In genomic region chr1:120733683-120734082, GRCm38 (mm10) we compare ENCODE assay signal across 21 mouse cellular contexts.
DNase-seq lines count a peak whose midpoint lies in the region; ATAC-seq and TF ChIP-seq lines count a peak whose summit lies in the region.
"Had no signal": no experiment of that assay in that cellular context is flagged by ENCODE, and none has a peak within 500 bp of the region (broad histone marks: within the 10 kb centered on the region; RNA-seq: fewer than 3 reads in every experiment).

No protein-coding gene starts in this region.

- H3K4me1 ChIP-seq in hindbrain, embryonic 13.5 days (replicated peaks) = no peaks in the 10 kb centered on the region
- no peaks in the 10 kb centered on the region for H3K4me1 ChIP-seq in hindbrain, embryonic 10.5 days (replicated peaks)
- H3K4me1 ChIP-seq in hindbrain, postnatal 0 days (ENCODE audit: insufficient read depth, low read length) = no peaks in the 10 kb centered on the region
- H3K4me1 ChIP-seq in hindbrain, embryonic 12.5 days = no peaks in the 10 kb centered on the region
- no peaks in the 10 kb centered on the region for H3K4me1 ChIP-seq in midbrain, embryonic 16.5 days (ENCODE audit: control insufficient read depth, insufficient read depth, low read length)
- H3K4me1 ChIP-seq in midbrain, embryonic 13.5 days (replicated peaks) = no peaks in the 10 kb centered on the region

- 76% methylated on average over 5 of the region's 5 CpGs for WGBS in hindbrain, embryonic 13.5 days
- 85% methylated on average over 5 of the region's 5 CpGs for WGBS in hindbrain, embryonic 10.5 days
- WGBS in hindbrain, postnatal 0 days = 64% methylated on average over 5 of the region's 5 CpGs
- 85% methylated on average over 5 of the region's 5 CpGs for WGBS in hindbrain, embryonic 12.5 days
- WGBS in midbrain, embryonic 16.5 days = 66% methylated on average over 5 of the region's 5 CpGs
- WGBS in midbrain, embryonic 13.5 days = 77% methylated on average over 5 of the region's 5 CpGs

- H3K4me2 ChIP-seq in hindbrain, embryonic 13.5 days = no peak overlapping the region
- no peak overlapping the region for H3K4me2 ChIP-seq in hindbrain, postnatal 0 days (ENCODE audit: low read depth, low read length)
- H3K4me2 ChIP-seq in hindbrain, embryonic 12.5 days (replicated peaks) = no peak overlapping the region
- no peak overlapping the region for H3K4me2 ChIP-seq in midbrain, embryonic 16.5 days (ENCODE audit: low read length)
- H3K4me2 ChIP-seq in midbrain, embryonic 13.5 days (replicated peaks) = no peak overlapping the region
- H3K4me2 ChIP-seq: heart, embryonic 12.5 days; heart, embryonic 15.5 days had no signal

- H3K27ac ChIP-seq in hindbrain, embryonic 13.5 days = no peak overlapping the region
- no peak overlapping the region for H3K27ac ChIP-seq in hindbrain, embryonic 10.5 days
- no peak overlapping the region for H3K27ac ChIP-seq in hindbrain, postnatal 0 days
- H3K27ac ChIP-seq in hindbrain, embryonic 12.5 days = no peak overlapping the region
- no peak overlapping the region for H3K27ac ChIP-seq in midbrain, embryonic 16.5 days (ENCODE audit: low read length)
- H3K27ac ChIP-seq in midbrain, embryonic 13.5 days = no peak overlapping the region
- H3K27ac ChIP-seq: heart, embryonic 15.5 days had no signal

- H3K9me3 ChIP-seq in hindbrain, embryonic 13.5 days = no peaks in the 10 kb centered on the region
- no peaks in the 10 kb centered on the region for H3K9me3 ChIP-seq in hindbrain, embryonic 10.5 days
- H3K9me3 ChIP-seq in hindbrain, postnatal 0 days (ENCODE audit: low read length) = no peaks in the 10 kb centered on the region
- H3K9me3 ChIP-seq in hindbrain, embryonic 12.5 days (replicated peaks) = no peaks in the 10 kb centered on the region
- no peaks in the 10 kb centered on the region for H3K9me3 ChIP-seq in midbrain, embryonic 16.5 days (replicated peaks; ENCODE audit: control insufficient read depth, low read length, poor library complexity, severe bottlenecking)
- no peaks in the 10 kb centered on the region for H3K9me3 ChIP-seq in midbrain, embryonic 13.5 days
- H3K9me3 ChIP-seq: heart, embryonic 12.5 days; heart, embryonic 15.5 days had no signal

- TF ChIP-seq CTCF in hindbrain, postnatal 0 days (IDR thresholded peaks at IDR 0.05; ENCODE audit: low read depth) = no peak

- no peaks in the 10 kb centered on the region for H3K36me3 ChIP-seq in hindbrain, embryonic 13.5 days
- H3K36me3 ChIP-seq in hindbrain, embryonic 10.5 days = no peaks in the 10 kb centered on the region
- no peaks in the 10 kb centered on the region for H3K36me3 ChIP-seq in hindbrain, postnatal 0 days (ENCODE audit: insufficient read depth, low read length)
- no peaks in the 10 kb centered on the region for H3K36me3 ChIP-seq in hindbrain, embryonic 12.5 days
- no peaks in the 10 kb centered on the region for H3K36me3 ChIP-seq in midbrain, embryonic 16.5 days (ENCODE audit: control insufficient read depth, insufficient read depth, low read length)
- no peaks in the 10 kb centered on the region for H3K36me3 ChIP-seq in midbrain, embryonic 13.5 days
- H3K36me3 ChIP-seq: heart, embryonic 12.5 days; heart, embryonic 15.5 days had no signal

- no peaks in the 10 kb centered on the region for H3K27me3 ChIP-seq in hindbrain, embryonic 13.5 days
- H3K27me3 ChIP-seq in hindbrain, embryonic 10.5 days (ENCODE audit: insufficient read depth, poor library complexity, severe bottlenecking) = no peaks in the 10 kb centered on the region
- no peaks in the 10 kb centered on the region for H3K27me3 ChIP-seq in hindbrain, postnatal 0 days (ENCODE audit: insufficient read depth, low read length)
- no peaks in the 10 kb centered on the region for H3K27me3 ChIP-seq in hindbrain, embryonic 12.5 days
- H3K27me3 ChIP-seq in midbrain, embryonic 16.5 days (ENCODE audit: control insufficient read depth, insufficient read depth, low read depth, low read length) = no peaks in the 10 kb centered on the region
- no peaks in the 10 kb centered on the region for H3K27me3 ChIP-seq in midbrain, embryonic 13.5 days
- H3K27me3 ChIP-seq: heart, embryonic 12.5 days; heart, embryonic 15.5 days had no signal

- no peak for DNase-seq in hindbrain, embryonic 10.5 days (ENCODE audit: low spot score)
- peak; percentile 18 for DNase-seq in hindbrain, postnatal 0 days (ENCODE audit: low spot score)
- DNase-seq: adrenal gland, adult 2 months; adrenal gland, postnatal 14 days; cerebellum, adult 11 months; cerebellum, adult 2 months; cerebellum, adult 9-11 months; cerebellum, postnatal 25 days; gastrocnemius, postnatal 25 days; heart, adult 18-20 months; heart, postnatal 10 days; heart, postnatal 36 days had no signal

- no peak overlapping the region for H3K4me3 ChIP-seq in hindbrain, embryonic 13.5 days
- H3K4me3 ChIP-seq in hindbrain, embryonic 10.5 days = no peak overlapping the region
- no peak overlapping the region for H3K4me3 ChIP-seq in hindbrain, postnatal 0 days (ENCODE audit: low read length)
- H3K4me3 ChIP-seq in hindbrain, embryonic 12.5 days = no peak overlapping the region
- no peak overlapping the region for H3K4me3 ChIP-seq in midbrain, embryonic 16.5 days (ENCODE audit: low read depth, low read length)
- no peak overlapping the region for H3K4me3 ChIP-seq in midbrain, embryonic 13.5 days (replicated peaks)
- H3K4me3 ChIP-seq: heart, embryonic 12.5 days; heart, embryonic 15.5 days had no signal

- no peak overlapping the region for H3K9ac ChIP-seq in hindbrain, embryonic 13.5 days
- H3K9ac ChIP-seq in hindbrain, postnatal 0 days (replicated peaks; ENCODE audit: low read length) = no peak overlapping the region
- H3K9ac ChIP-seq in hindbrain, embryonic 12.5 days = no peak overlapping the region
- H3K9ac ChIP-seq in midbrain, embryonic 16.5 days (ENCODE audit: low read depth, low read length) = no peak overlapping the region
- no peak overlapping the region for H3K9ac ChIP-seq in midbrain, embryonic 13.5 days (replicated peaks)
- H3K9ac ChIP-seq: heart, embryonic 12.5 days; heart, embryonic 15.5 days had no signal

- 0 out of 2 replicates have a peak, but pooled peaks have one; percentile 21 for ATAC-seq in hindbrain, embryonic 13.5 days (ENCODE audit: low FRiP score)
- ATAC-seq in hindbrain, postnatal 0 days = no peak
- ATAC-seq in hindbrain, embryonic 12.5 days (ENCODE audit: low FRiP score) = no peak
- ATAC-seq in midbrain, embryonic 16.5 days = peak; percentile 67
- no peak for ATAC-seq in midbrain, embryonic 13.5 days
- ATAC-seq: CD4-positive, CD25-positive, alpha-beta regulatory T cell, adult 4 months; forebrain, embryonic 14.5 days; intestine, postnatal 0 days had no signal

Comparison
In these comparisons a context has a peak if more than half of its experiments do, and no peak if none do; other contexts are left out.
1. ATAC-seq: peak in hindbrain, embryonic 13.5 days (single experiment) and midbrain, embryonic 16.5 days (single experiment); none in hindbrain, postnatal 0 days (single experiment), hindbrain, embryonic 12.5 days (single experiment) and midbrain, embryonic 13.5 days (single experiment).